Mouse (Mus musculus) heart, postnatal 0 days (tissue): ENCODE results near the gene Amfr. TPM values are rescaled to one million over a fixed set of nuclear protein-coding genes. Genes with fewer than 3 reads are reported as not detected.

Source experiments
- ATAC-seq: fragments of 200-750 bp; cut with Nextera tagmentation; 2 replicates; pipeline ENCODE4 v1.8.0; 2017; ENCODE audit warnings: low read depth, moderate number of reproducible peaks, moderate library complexity; ENCODE audit not compliant: insufficient read depth
- DNase-seq: peaks from one replicate; pipeline ENCODE4 v3.0.0-alpha.2; 2016; ENCODE audit warnings: low spot score
- H3K27ac ChIP-seq: fragments of 300-500 bp; sonication (generic); 2 replicates; pipeline ENCODE4 v1.5.1; 2014; ENCODE audit warnings: low read depth, mild to moderate bottlenecking
- H3K27me3 ChIP-seq: fragments of 300-500 bp; sonication (generic); 2 replicates; pipeline ENCODE4 v1.6.1; 2014; ENCODE audit warnings: low read length, mixed read lengths; ENCODE audit not compliant: control insufficient read depth, insufficient read depth
- H3K36me3 ChIP-seq: fragments of 300-500 bp; sonication (generic); replicated peaks from 2 replicates; pipeline ENCODE4 v1.6.1; 2014; ENCODE audit warnings: low read length, mixed read lengths; ENCODE audit not compliant: control insufficient read depth, insufficient read depth
- H3K4me1 ChIP-seq: fragments of 300-500 bp; sonication (generic); 2 replicates; pipeline ENCODE4 v1.6.1; 2014; ENCODE audit warnings: antibody characterized with exemption; ENCODE audit not compliant: control insufficient read depth, insufficient read depth
- H3K4me2 ChIP-seq: fragments of 300-500 bp; sonication (generic); 2 replicates; pipeline ENCODE4 v1.6.1; 2014; ENCODE audit warnings: low read depth, mild to moderate bottlenecking, low read length, moderate library complexity
- H3K4me3 ChIP-seq: fragments of 300-500 bp; sonication (generic); 2 replicates; pipeline ENCODE4 v1.5.1; 2014; ENCODE audit warnings: low read depth, low read length
- H3K9ac ChIP-seq: fragments of 300-500 bp; sonication (generic); replicated peaks from 2 replicates; pipeline ENCODE4 v1.6.1; 2014; ENCODE audit warnings: low read depth, low read length, mixed read lengths
- H3K9me3 ChIP-seq: fragments of 300-500 bp; sonication (generic); replicated peaks from 2 replicates; pipeline ENCODE4 v1.6.1; 2016; ENCODE audit warnings: low read length; ENCODE audit not compliant: control insufficient read depth
- CTCF ChIP-seq: IDR thresholded peaks from 2 replicates; pipeline ENCODE4 v1.5.1; 2016; ENCODE audit warnings: antibody characterized with exemption, control low read depth, low read depth
- EP300 ChIP-seq: IDR thresholded peaks from 2 replicates; pipeline ENCODE4 v1.6.1; 2016; ENCODE audit warnings: antibody characterized with exemption, low read depth
- WGBS: fragments of 180-500 bp; shearing (Covaris S2); extraction: QIAGEN DNeasy Blood & Tissue Kit; methylation state at CpG from one replicate; pipeline ENCODE4 v1.1.7; 2014; 5-methylcytosine and 5-hydroxymethylcytosine counted together
- polyA plus RNA-seq: library from polyadenylated mRNA; unstranded; fragments of >200 nt; fragmentation: Nextera tagmentation; extraction: Ambion mirVana; gene quantifications from 2 replicates; pipeline ENCODE4 v1.2.1, GENCODE M21; 2015
- total RNA-seq: library from RNA; depleted of rRNA; stranded (reverse); fragments of >200 nt; gene quantifications from 2 replicates; pipeline ENCODE4 v1.2.3, GENCODE M21; 2014; ENCODE audit warnings: low replicate concordance

The Amfr gene
- total and polyA plus RNA-seq, 2 experiments from 2014 or later = 57.0 to 148 TPM

DNA sequence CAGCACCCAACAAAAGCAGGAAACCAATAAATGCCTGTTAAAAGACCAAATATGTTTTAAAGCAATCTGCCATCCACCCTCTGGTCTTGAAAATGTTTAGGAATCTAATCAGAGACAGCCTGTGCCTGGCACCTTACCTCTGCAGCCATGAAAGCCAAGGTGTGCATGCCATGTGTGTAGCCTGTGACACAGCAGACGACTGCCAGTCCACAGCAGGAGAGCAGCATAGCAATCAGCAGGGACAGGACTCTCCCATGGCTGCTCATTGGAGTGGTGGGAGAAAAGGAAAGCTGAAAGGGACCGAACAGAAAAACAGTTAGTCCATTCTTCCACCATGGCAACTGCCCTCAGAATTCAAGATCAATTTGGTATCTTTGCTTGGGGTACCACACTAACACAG is 13.7 kb downstream of the Amfr start:
- 90% methylated on average over 2 of the region's 2 CpGs for WGBS
- H3K9me3 ChIP-seq = no peaks in the 10 kb centered on the region
- no peak overlapping the region for H3K9ac ChIP-seq
- ATAC-seq (no peak), DNase-seq (no peak)
- peaks cover 54% of the 10 kb centered on the region for H3K36me3 ChIP-seq
- H3K27me3 ChIP-seq = no peaks in the 10 kb centered on the region
- no peak overlapping the region for H3K27ac ChIP-seq
- no peak overlapping the region for H3K4me2 ChIP-seq
- H3K4me3 ChIP-seq = no peak overlapping the region
- no peak for TF ChIP-seq CTCF
- no peak for TF ChIP-seq EP300
- no peaks in the 10 kb centered on the region for H3K4me1 ChIP-seq

DNA sequence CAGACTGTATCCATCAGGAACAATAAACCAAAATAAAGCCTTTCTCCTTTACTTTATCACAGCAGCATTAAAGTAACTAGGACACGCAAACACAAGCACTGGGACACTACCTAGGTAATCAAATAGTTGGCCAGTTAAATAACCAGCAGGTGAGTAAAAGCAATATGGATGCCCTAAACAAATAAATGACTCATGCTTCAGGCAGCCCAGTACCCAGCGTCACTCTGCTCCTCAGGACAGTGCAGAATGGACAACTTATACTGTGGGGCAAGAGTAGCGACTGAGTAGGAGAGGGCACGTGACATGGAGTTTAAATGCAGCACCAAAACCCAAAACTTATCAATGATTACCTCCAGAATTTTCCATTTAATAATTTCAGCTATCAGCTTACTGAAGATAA is 22.9 kb downstream of the Amfr start:
- no peak for TF ChIP-seq CTCF
- no peak for TF ChIP-seq EP300
- Histone ChIP-seq H3K36me3 (peaks cover 33% of the 10 kb centered on the region), H3K9ac (no peak overlapping the region), H3K27ac (no peak overlapping the region), H3K27me3 (no peaks in the 10 kb centered on the region), H3K9me3 (peaks cover 6% of the 10 kb centered on the region), H3K4me1 (no peaks in the 10 kb centered on the region), H3K4me2 (no peak overlapping the region), H3K4me3 (no peak overlapping the region)
- no peak for ATAC-seq
- DNase-seq = no peak
- 92% methylated on average over 4 of the region's 4 CpGs for WGBS

DNA sequence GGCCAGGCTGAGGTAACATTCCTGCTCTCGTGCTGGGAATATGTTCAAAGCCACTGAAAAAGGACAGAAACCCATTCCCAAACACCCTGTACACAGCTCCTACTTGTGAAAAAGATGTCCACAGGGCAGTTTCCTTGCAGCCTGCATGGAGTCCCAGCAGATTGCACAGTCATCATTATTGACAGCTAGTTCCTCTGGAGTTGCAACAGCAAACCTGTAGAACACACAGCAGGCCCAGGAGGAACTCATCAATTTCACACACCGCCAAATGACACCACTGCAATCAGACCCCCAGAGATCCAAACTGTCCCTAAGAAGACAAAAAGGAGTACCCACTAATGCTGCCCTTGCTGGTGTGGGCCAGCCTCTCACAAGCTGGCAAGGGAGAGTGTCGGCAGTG is 27.9 kb downstream of the Amfr start:
- 90% methylated on average over 3 of the region's 3 CpGs for WGBS
- ATAC-seq (no peak), DNase-seq (no peak)
- Histone ChIP-seq H3K9me3 (no peaks in the 10 kb centered on the region), H3K4me3 (no peak overlapping the region), H3K4me1 (no peaks in the 10 kb centered on the region), H3K4me2 (no peak overlapping the region), H3K9ac (no peak overlapping the region), H3K27ac (no peak overlapping the region), H3K27me3 (no peaks in the 10 kb centered on the region), H3K36me3 (peaks cover 74% of the 10 kb centered on the region)
- TF ChIP-seq CTCF (no peak), EP300 (no peak)

DNA sequence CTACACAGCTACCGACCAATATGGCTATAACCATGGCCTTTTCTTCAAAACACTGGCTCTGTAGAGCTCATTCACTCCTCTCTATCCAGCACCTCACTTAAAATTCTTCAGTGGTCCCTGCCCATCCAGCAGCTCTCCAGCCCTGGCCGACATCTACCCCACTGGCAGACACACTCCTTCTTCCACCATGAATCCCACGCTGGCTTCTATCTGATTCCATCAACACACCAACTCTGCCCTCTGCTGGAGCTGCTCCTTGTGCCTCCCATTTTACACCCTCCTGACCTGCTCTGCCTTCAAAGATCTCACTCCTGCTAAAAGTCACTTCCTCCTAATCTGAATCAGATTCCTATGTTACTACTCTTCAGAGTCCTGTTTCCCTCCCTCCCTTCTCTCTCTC is 28.8 kb downstream of the Amfr start:
- no peak overlapping the region for H3K4me3 ChIP-seq
- H3K4me1 ChIP-seq = no peaks in the 10 kb centered on the region
- no peaks in the 10 kb centered on the region for H3K27me3 ChIP-seq
- H3K27ac ChIP-seq = no peak overlapping the region
- no peaks in the 10 kb centered on the region for H3K9me3 ChIP-seq
- ATAC-seq (no peak), DNase-seq (no peak)
- 52% methylated on average over 3 of the region's 3 CpGs for WGBS
- H3K36me3 ChIP-seq = peaks cover 78% of the 10 kb centered on the region
- no peak overlapping the region for H3K4me2 ChIP-seq
- TF ChIP-seq EP300 = no peak
- TF ChIP-seq CTCF = peak; percentile 20
- no peak overlapping the region for H3K9ac ChIP-seq

DNA sequence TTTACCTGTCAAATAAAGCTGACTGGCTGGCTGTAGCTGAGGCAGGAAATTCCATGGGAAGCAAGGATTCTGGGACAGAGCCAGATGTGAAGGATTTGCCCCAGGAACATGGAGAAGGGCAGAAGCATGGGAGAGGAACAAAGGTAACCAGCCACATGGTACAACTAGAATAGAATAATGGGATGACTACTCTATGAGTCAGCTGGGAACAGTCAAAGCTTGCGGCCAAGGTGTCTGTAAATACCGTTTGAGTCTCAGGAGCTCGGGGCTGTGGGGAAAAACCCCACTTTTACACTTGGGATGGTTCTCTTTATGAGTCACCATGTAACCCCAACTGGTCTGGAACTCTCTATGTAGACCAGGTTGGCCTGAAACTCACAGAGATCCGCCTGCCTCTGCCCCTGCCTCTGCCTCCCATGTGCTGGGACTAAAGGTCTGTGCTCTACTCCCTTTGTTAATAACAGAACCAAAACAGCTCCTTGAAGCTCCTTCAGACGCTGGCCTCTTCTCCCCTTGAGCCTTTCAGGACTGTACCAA is 30.9 kb downstream of the Amfr start:
- Histone ChIP-seq H3K4me1 (no peaks in the 10 kb centered on the region), H3K4me2 (no peak overlapping the region), H3K4me3 (no peak overlapping the region), H3K27me3 (no peaks in the 10 kb centered on the region), H3K27ac (no peak overlapping the region), H3K9ac (no peak overlapping the region), H3K36me3 (peaks cover 96% of the 10 kb centered on the region), H3K9me3 (no peaks in the 10 kb centered on the region)
- no peak for TF ChIP-seq EP300
- no peak for TF ChIP-seq CTCF
- ATAC-seq (no peak), DNase-seq (no peak)
- 69% methylated on average over 5 of the region's 5 CpGs for WGBS

DNA sequence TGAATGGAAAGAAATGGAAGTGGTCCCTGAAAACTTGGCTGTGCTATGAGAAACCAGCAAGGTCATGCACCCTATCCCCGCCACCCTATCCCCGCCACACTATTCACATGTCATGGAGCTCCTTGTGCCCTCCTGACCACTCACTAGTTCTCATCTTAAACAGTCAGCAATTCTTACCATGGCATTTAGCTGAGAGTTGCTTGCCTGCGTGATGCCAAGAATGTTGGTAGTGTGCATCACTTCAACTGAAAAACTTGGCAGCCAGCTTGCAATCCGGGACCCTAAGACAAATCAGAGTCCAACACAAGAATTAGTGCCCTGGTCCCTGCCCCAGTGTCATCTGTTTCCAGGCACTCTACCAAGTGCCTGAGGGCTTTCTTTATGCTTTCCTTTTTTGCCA is 32.5 kb downstream of the Amfr start:
- no peaks in the 10 kb centered on the region for H3K9me3 ChIP-seq
- no peak overlapping the region for H3K4me2 ChIP-seq
- H3K27ac ChIP-seq = no peak overlapping the region
- H3K36me3 ChIP-seq = peaks cover 97% of the 10 kb centered on the region
- DNase-seq (no peak), ATAC-seq (no peak)
- no peak overlapping the region for H3K9ac ChIP-seq
- WGBS = 73% methylated on average over 4 of the region's 4 CpGs
- no peak for TF ChIP-seq EP300
- no peak for TF ChIP-seq CTCF
- no peaks in the 10 kb centered on the region; the same call in 1 of the 2 replicates for H3K4me1 ChIP-seq
- no peaks in the 10 kb centered on the region for H3K27me3 ChIP-seq
- no peak overlapping the region for H3K4me3 ChIP-seq
